Mouse (Mus musculus): ENCODE results near the gene Eif3i. TPM values are rescaled to one million over a fixed set of nuclear protein-coding genes. Genes with fewer than 3 reads are reported as not detected.

The Eif3i gene
- polyA plus RNA-seq, 1 experiment from 2014 or later = 161 TPM

DNA sequence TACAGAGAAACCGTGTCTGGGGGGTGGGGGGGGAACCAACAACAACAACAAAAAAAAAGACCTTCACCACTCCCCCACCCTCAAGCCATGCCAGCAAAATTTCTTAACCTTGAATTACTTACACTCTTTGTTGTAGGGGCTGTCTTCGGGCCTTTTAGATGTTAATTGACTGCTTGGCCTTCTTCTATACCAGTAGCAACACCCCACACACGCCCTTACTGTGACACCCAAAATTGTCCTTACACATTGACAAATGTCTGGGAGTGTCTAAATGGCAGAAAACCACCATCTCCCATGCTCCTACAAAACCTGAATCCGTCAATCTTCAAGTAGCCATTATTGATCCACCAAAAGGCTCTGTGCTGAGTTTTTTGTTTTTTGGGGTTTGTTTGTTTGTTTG, 56.3 kb downstream of the Eif3i start:
- H3K4me3 ChIP-seq (ENCODE audit: low read depth, low read length) = no peak overlapping the region
- H3K9ac ChIP-seq (replicated peaks; ENCODE audit: low read depth) = no peak overlapping the region
- H3K4me1 ChIP-seq (ENCODE audit: insufficient read depth, low read depth, low read length) = no peaks in the 10 kb centered on the region
- H3K27me3 ChIP-seq (replicated peaks; ENCODE audit: insufficient read depth, low read length) = no peaks in the 10 kb centered on the region
- DNase-seq (ENCODE audit: low spot score) (no peak), ATAC-seq (no peak)
- no peak overlapping the region for H3K27ac ChIP-seq (ENCODE audit: low read length)
- H3K9me3 ChIP-seq (ENCODE audit: low read length) = no peaks in the 10 kb centered on the region
- H3K36me3 ChIP-seq (ENCODE audit: insufficient read depth, low read length) = no peaks in the 10 kb centered on the region
- TF ChIP-seq CTCF (IDR thresholded peaks at IDR 0.05) = no peak
- 91% methylated on average over 4 of the region's 4 CpGs for WGBS
- H3K4me2 ChIP-seq (replicated peaks; ENCODE audit: low read depth, low read length) = no peak overlapping the region

DNA sequence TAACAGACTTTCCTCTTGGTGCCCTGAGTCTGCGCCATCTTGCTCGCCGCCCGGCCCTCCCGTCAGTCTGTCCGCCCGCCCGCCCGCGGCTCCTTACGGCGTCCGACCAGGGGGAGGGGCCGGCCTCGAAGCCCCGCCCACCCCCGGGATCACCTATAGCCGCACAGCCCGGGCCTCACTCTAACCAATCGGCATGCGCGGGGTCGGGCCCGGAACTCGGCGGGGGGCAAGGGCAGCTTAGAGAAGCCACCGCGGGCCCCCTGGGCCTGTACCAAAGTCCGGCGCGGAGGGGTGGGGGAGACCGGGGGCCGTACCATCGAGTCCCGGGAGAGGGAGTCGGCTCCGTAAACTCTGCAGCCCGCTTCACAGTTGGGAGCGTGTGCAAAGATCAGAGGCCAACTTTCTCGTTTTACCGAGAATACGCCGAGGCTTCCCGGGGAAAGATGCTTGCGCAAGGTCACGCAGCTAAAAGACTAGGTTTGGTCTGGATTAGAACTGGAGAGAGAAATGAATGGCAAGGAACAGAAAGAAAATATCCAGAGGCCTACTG, 57.8 kb downstream of the Eif3i start, which contains the start of gene Hdac1:
Gene Hdac1 (minus strand): TSS at position 122 of the 550 bp plus-strand sequence.
- peak within 1 kb of the TSS; percentile 80 for H3K4me3 ChIP-seq (ENCODE audit: low read depth, low read length)
- peak within 1 kb of the TSS; percentile 79 for H3K4me2 ChIP-seq (replicated peaks; ENCODE audit: low read depth, low read length)
- H3K27me3 ChIP-seq (replicated peaks; ENCODE audit: insufficient read depth, low read length) = no peaks in the 10 kb centered on the region
- peak within 1 kb of the TSS; percentile 78 for H3K9ac ChIP-seq (replicated peaks; ENCODE audit: low read depth)
- H3K4me1 ChIP-seq (ENCODE audit: insufficient read depth, low read depth, low read length) = no peaks in the 10 kb centered on the region
- H3K27ac ChIP-seq (ENCODE audit: low read length) = peak within 1 kb of the TSS; percentile 75
- no peaks in the 10 kb centered on the region for H3K36me3 ChIP-seq (ENCODE audit: insufficient read depth, low read length)
- peak; percentile 98 for DNase-seq (ENCODE audit: low spot score)
- WGBS = under 1% methylated on average over 39 of the region's 46 CpGs
- peak; percentile 100 for ATAC-seq
- TF ChIP-seq CTCF (IDR thresholded peaks at IDR 0.05) (peak; percentile 39; the same call in 1 of the 2 replicates), EP300 (IDR thresholded peaks at IDR 0.05) (no peak)
- no peaks in the 10 kb centered on the region for H3K9me3 ChIP-seq (ENCODE audit: low read length)

Small RNAs within 50 kb of the gene (microRNA-seq; reads per million reads assigned to microRNA genes)
- gene Mir8119 = not detected

Other genes with a start within 250 kb of the Eif3i start
- gene Zbtb8a, start 222.5 kb downstream of the Eif3i start, polyA plus RNA-seq (2015; fragmentation: Nextera tagmentation; extraction: Ambion mirVana) = 15.6 and 16.9 TPM in 2 replicates
- gene Zbtb8b, start 159.8 kb downstream of the Eif3i start, polyA plus RNA-seq (2015; fragmentation: Nextera tagmentation; extraction: Ambion mirVana) = 1.8 and 2.8 TPM in 2 replicates
- 29.0 TPM in 2 replicates for gene Bsdc1, start 139.1 kb downstream of the Eif3i start, polyA plus RNA-seq (2015; fragmentation: Nextera tagmentation; extraction: Ambion mirVana)
- 0.11 and 0.12 TPM in 2 replicates for gene Tssk3, start 109.6 kb downstream of the Eif3i start, polyA plus RNA-seq (2015; fragmentation: Nextera tagmentation; extraction: Ambion mirVana)
- gene Fam229a, start 109.5 kb downstream of the Eif3i start, polyA plus RNA-seq (2015; fragmentation: Nextera tagmentation; extraction: Ambion mirVana) = 0.89 and 2.5 TPM in 2 replicates
- 175 and 224 TPM in 2 replicates for gene Marcksl1, start 87.1 kb downstream of the Eif3i start, polyA plus RNA-seq (2015; fragmentation: Nextera tagmentation; extraction: Ambion mirVana)
- gene Hdac1, start 57.9 kb downstream of the Eif3i start, polyA plus RNA-seq (2015; fragmentation: Nextera tagmentation; extraction: Ambion mirVana) = 101 and 110 TPM in 2 replicates
- gene Lck, start 27.0 kb downstream of the Eif3i start, polyA plus RNA-seq (2015; fragmentation: Nextera tagmentation; extraction: Ambion mirVana) = 2.5 TPM in 2 replicates
- 3.2 and 4.5 TPM in 2 replicates for gene Fam167b, start 22.1 kb downstream of the Eif3i start, polyA plus RNA-seq (2015; fragmentation: Nextera tagmentation; extraction: Ambion mirVana)
- 186 and 192 TPM in 2 replicates for gene Tmem234, start within 50 bp of the Eif3i start, polyA plus RNA-seq (2015; fragmentation: Nextera tagmentation; extraction: Ambion mirVana)
- 16.1 and 20.1 TPM in 2 replicates for gene Dcdc2b, start 13.6 kb upstream of the Eif3i start, polyA plus RNA-seq (2015; fragmentation: Nextera tagmentation; extraction: Ambion mirVana)
- gene Iqcc, start 18.5 kb upstream of the Eif3i start, polyA plus RNA-seq (2015; fragmentation: Nextera tagmentation; extraction: Ambion mirVana) = 26.6 and 27.8 TPM in 2 replicates
- 76.3 and 82.4 TPM in 2 replicates for gene Ccdc28b, start 23.3 kb upstream of the Eif3i start, polyA plus RNA-seq (2015; fragmentation: Nextera tagmentation; extraction: Ambion mirVana)
- gene Txlna, start 40.4 kb upstream of the Eif3i start, polyA plus RNA-seq (2015; fragmentation: Nextera tagmentation; extraction: Ambion mirVana) = 37.6 and 38.9 TPM in 2 replicates
- gene Kpna6, start 72.1 kb upstream of the Eif3i start, polyA plus RNA-seq (2015; fragmentation: Nextera tagmentation; extraction: Ambion mirVana) = 5.9 and 6.6 TPM in 2 replicates
- 5.3 and 5.5 TPM in 2 replicates for gene Tmem39b, start 96.2 kb upstream of the Eif3i start, polyA plus RNA-seq (2015; fragmentation: Nextera tagmentation; extraction: Ambion mirVana)
- 42.9 and 48.9 TPM in 2 replicates for gene Khdrbs1, start 141.7 kb upstream of the Eif3i start, polyA plus RNA-seq (2015; fragmentation: Nextera tagmentation; extraction: Ambion mirVana)
- 318 and 349 TPM in 2 replicates for gene Ptp4a2, start 210.6 kb upstream of the Eif3i start, polyA plus RNA-seq (2015; fragmentation: Nextera tagmentation; extraction: Ambion mirVana)

All from lung, postnatal 0 days (tissue).